8 mouse cellular contexts compared by ENCODE assay signal in genomic region chr10:121946173-121946572, GRCm38 (mm10).
A peak's percentile ranks its signal among the peaks of the same experiment; 100 is the strongest.
DNase-seq lines count a peak whose midpoint lies in the region; ATAC-seq and TF ChIP-seq lines count a peak whose summit lies in the region.

No protein-coding gene starts in this region.

- no peaks in the 10 kb centered on the region for H3K36me3 ChIP-seq in lung, postnatal 0 days (ENCODE audit: insufficient read depth, low read length)
- H3K36me3 ChIP-seq in liver, embryonic 12.5 days = no peaks in the 10 kb centered on the region

- H3K9me3 ChIP-seq in lung, postnatal 0 days (ENCODE audit: low read length) = no peaks in the 10 kb centered on the region
- no peaks in the 10 kb centered on the region for H3K9me3 ChIP-seq in liver, embryonic 12.5 days (replicated peaks)

- no peak for TF ChIP-seq EP300 in lung, postnatal 0 days (IDR thresholded peaks at IDR 0.05)

- TF ChIP-seq CTCF in lung, postnatal 0 days (IDR thresholded peaks at IDR 0.05) = no peak

- H3K27me3 ChIP-seq in lung, postnatal 0 days (replicated peaks; ENCODE audit: insufficient read depth, low read length) = no peaks in the 10 kb centered on the region
- no peaks in the 10 kb centered on the region for H3K27me3 ChIP-seq in liver, embryonic 12.5 days (replicated peaks)

- WGBS in lung, postnatal 0 days = 83% methylated on average over 8 of the region's 8 CpGs
- WGBS in liver, embryonic 12.5 days (ENCODE audit: insufficient replicate concordance) = 78% methylated on average over 8 of the region's 8 CpGs

- H3K9ac ChIP-seq in lung, postnatal 0 days (replicated peaks; ENCODE audit: low read depth) = no peak overlapping the region
- no peak overlapping the region for H3K9ac ChIP-seq in liver, embryonic 12.5 days

- DNase-seq in lung, postnatal 36 days = peak; percentile 4
- DNase-seq in lung, postnatal 0 days (ENCODE audit: low spot score) = no peak
- peak; percentile 19 to 22 for DNase-seq in cerebellum, postnatal 36 days
- peak; percentile 39 to 55 for DNase-seq in layer of hippocampus, postnatal 25 days (ENCODE audit: extremely low spot score in 1 of 2, low spot score in 1 of 2)
- DNase-seq in right cerebral cortex, postnatal 25 days = peak; percentile 69
- no peak for DNase-seq in c-Kit-positive CD71-positive TER-119-positive erythroid progenitor cells, embryonic 14.5 days (ENCODE audit: low spot score)
- no peak for DNase-seq in gastrocnemius, postnatal 25 days

- no peak overlapping the region for H3K27ac ChIP-seq in lung, postnatal 0 days (ENCODE audit: low read length)
- H3K27ac ChIP-seq in liver, embryonic 12.5 days = no peak overlapping the region

- no peaks in the 10 kb centered on the region for H3K4me1 ChIP-seq in lung, postnatal 0 days (ENCODE audit: insufficient read depth, low read depth, low read length)
- H3K4me1 ChIP-seq in liver, embryonic 12.5 days = no peaks in the 10 kb centered on the region

- no peak overlapping the region for H3K4me2 ChIP-seq in lung, postnatal 0 days (replicated peaks; ENCODE audit: low read depth, low read length)
- no peak overlapping the region for H3K4me2 ChIP-seq in liver, embryonic 12.5 days

- ATAC-seq in lung, postnatal 0 days = no peak
- no peak for ATAC-seq in liver, embryonic 12.5 days

- H3K4me3 ChIP-seq in lung, postnatal 0 days (ENCODE audit: low read depth, low read length) = no peak overlapping the region
- no peak overlapping the region for H3K4me3 ChIP-seq in liver, embryonic 12.5 days

Comparison
In these comparisons a context has a peak if more than half of its experiments do, and no peak if none do; other contexts are left out.
1. DNase-seq: peak in lung, postnatal 36 days (single experiment), cerebellum, postnatal 36 days (2 of 2), layer of hippocampus, postnatal 25 days (2 of 2) and right cerebral cortex, postnatal 25 days (single experiment); none in lung, postnatal 0 days (single experiment), c-Kit-positive CD71-positive TER-119-positive erythroid progenitor cells, embryonic 14.5 days (single experiment) and gastrocnemius, postnatal 25 days (single experiment).